Mouse (Mus musculus): ENCODE measurements at regions not wholly inside any gene's neighbourhood (a gene's known extent, or its start where the extent isn't known, plus 50 kb on each side); places are given as distances from the start of the nearest gene placed in this dataset.

GRCm38 (mm10) chr13:31276005-31276644 lies 279.8 kb upstream of the Foxq1 start:
- Histone ChIP-seq H3K27ac (ENCODE audit: insufficient read depth, low read length) (no peak overlapping the region), H3K4me1 (ENCODE audit: control insufficient read depth, insufficient read depth, low read length) (peaks cover 3% of the 10 kb centered on the region; the same call in 1 of the 2 replicates), H3K4me3 (ENCODE audit: insufficient read depth, low read length) (no peak overlapping the region)
- TF ChIP-seq CTCF (IDR thresholded peaks at IDR 0.05; ENCODE audit: borderline replicate concordance, insufficient read depth, low read length) (no peak), POLR2A (IDR thresholded peaks at IDR 0.05; ENCODE audit: low read depth, low read length) (no peak)

GRCm38 (mm10) chr13:31290630-31291029 lies 265.3 kb upstream of the Foxq1 start:
- H3K27ac ChIP-seq (ENCODE audit: insufficient read depth, low read length): no peak overlapping the region
- H3K4me1 ChIP-seq (ENCODE audit: control insufficient read depth, insufficient read depth, low read length): no peaks in the 10 kb centered on the region
- TF ChIP-seq POLR2A (IDR thresholded peaks at IDR 0.05; ENCODE audit: low read depth, low read length) (no peak), CTCF (IDR thresholded peaks at IDR 0.05; ENCODE audit: borderline replicate concordance, insufficient read depth, low read length) (no peak)
- no peak overlapping the region for H3K4me3 ChIP-seq (ENCODE audit: insufficient read depth, low read length)

- TF ChIP-seq POLR2A (IDR thresholded peaks at IDR 0.05; ENCODE audit: low read depth, low read length) (no peak), CTCF (IDR thresholded peaks at IDR 0.05; ENCODE audit: borderline replicate concordance, insufficient read depth, low read length) (no peak)
- Histone ChIP-seq H3K4me1 (ENCODE audit: control insufficient read depth, insufficient read depth, low read length) (no peaks in the 10 kb centered on the region), H3K4me3 (ENCODE audit: insufficient read depth, low read length) (no peak overlapping the region), H3K27ac (ENCODE audit: insufficient read depth, low read length) (no peak overlapping the region)
Observed at GRCm38 (mm10) chr13:31292584-31293387, 263.1 kb upstream of the Foxq1 start.

- TF ChIP-seq CTCF (IDR thresholded peaks at IDR 0.05; ENCODE audit: borderline replicate concordance, insufficient read depth, low read length) (no peak), POLR2A (IDR thresholded peaks at IDR 0.05; ENCODE audit: low read depth, low read length) (no peak)
- H3K4me1 ChIP-seq (ENCODE audit: control insufficient read depth, insufficient read depth, low read length): no peaks in the 10 kb centered on the region
- H3K4me3 ChIP-seq (ENCODE audit: insufficient read depth, low read length): no peak overlapping the region
- no peak overlapping the region for H3K27ac ChIP-seq (ENCODE audit: insufficient read depth, low read length)
Observed at GRCm38 (mm10) chr13:31294011-31294410, 261.9 kb upstream of the Foxq1 start.

GRCm38 (mm10) chr13:31303194-31303593 lies 252.7 kb upstream of the Foxq1 start:
- H3K4me3 ChIP-seq (ENCODE audit: insufficient read depth, low read length): no peak overlapping the region
- H3K27ac ChIP-seq (ENCODE audit: insufficient read depth, low read length): no peak overlapping the region
- peaks cover 2% of the 10 kb centered on the region; the same call in 1 of the 2 replicates for H3K4me1 ChIP-seq (ENCODE audit: control insufficient read depth, insufficient read depth, low read length)
- no peak for TF ChIP-seq POLR2A (IDR thresholded peaks at IDR 0.05; ENCODE audit: low read depth, low read length)

GRCm38 (mm10) chr13:31304286-31304865 lies 251.6 kb upstream of the Foxq1 start:
- Histone ChIP-seq H3K4me3 (ENCODE audit: insufficient read depth, low read length) (no peak overlapping the region), H3K27ac (ENCODE audit: insufficient read depth, low read length) (peak overlapping the region; percentile 19; the same call in 1 of the 2 replicates)
- no peak for TF ChIP-seq CTCF (IDR thresholded peaks at IDR 0.05; ENCODE audit: borderline replicate concordance, insufficient read depth, low read length)

GRCm38 (mm10) chr13:31309083-31309621 lies 246.8 kb upstream of the Foxq1 start:
- H3K4me3 ChIP-seq (ENCODE audit: insufficient read depth, low read length): no peak overlapping the region
- no peak overlapping the region for H3K27ac ChIP-seq (ENCODE audit: insufficient read depth, low read length)
- no peak for TF ChIP-seq POLR2A (IDR thresholded peaks at IDR 0.05; ENCODE audit: low read depth, low read length)
- no peak for TF ChIP-seq CTCF (IDR thresholded peaks at IDR 0.05; ENCODE audit: borderline replicate concordance, insufficient read depth, low read length)
- peaks cover 2% of the 10 kb centered on the region; the same call in 1 of the 2 replicates for H3K4me1 ChIP-seq (ENCODE audit: control insufficient read depth, insufficient read depth, low read length)

More at GRCm38 (mm10) chr13:31304286-31304865, 251.6 kb upstream of the Foxq1 start:
- peaks cover 2% of the 10 kb centered on the region; the same call in 1 of the 2 replicates for H3K4me1 ChIP-seq (ENCODE audit: control insufficient read depth, insufficient read depth, low read length)

- H3K4me1 ChIP-seq (ENCODE audit: control insufficient read depth, insufficient read depth, low read length): no peaks in the 10 kb centered on the region
- H3K27ac ChIP-seq (ENCODE audit: insufficient read depth, low read length): no peak overlapping the region
- no peak overlapping the region for H3K4me3 ChIP-seq (ENCODE audit: insufficient read depth, low read length)
- TF ChIP-seq CTCF (IDR thresholded peaks at IDR 0.05; ENCODE audit: borderline replicate concordance, insufficient read depth, low read length): no peak
- no peak for TF ChIP-seq POLR2A (IDR thresholded peaks at IDR 0.05; ENCODE audit: low read depth, low read length)
Observed at GRCm38 (mm10) chr13:31312772-31313171, 243.2 kb upstream of the Foxq1 start.

GRCm38 (mm10) chr13:31313821-31314220 lies 242.1 kb upstream of the Foxq1 start:
- TF ChIP-seq CTCF (IDR thresholded peaks at IDR 0.05; ENCODE audit: borderline replicate concordance, insufficient read depth, low read length) (no peak), POLR2A (IDR thresholded peaks at IDR 0.05; ENCODE audit: low read depth, low read length) (no peak)
- Histone ChIP-seq H3K4me3 (ENCODE audit: insufficient read depth, low read length) (no peak overlapping the region), H3K27ac (ENCODE audit: insufficient read depth, low read length) (no peak overlapping the region), H3K4me1 (ENCODE audit: control insufficient read depth, insufficient read depth, low read length) (no peaks in the 10 kb centered on the region)
